Mouse (Mus musculus) C2C12 (cell line): ENCODE results near the gene Arhgap31.

Source experiments
- CTCF ChIP-seq: IDR thresholded peaks from one replicate; pipeline ENCODE4 v1.5.1; 2011; ENCODE audit not compliant: control insufficient read depth, insufficient read depth, insufficient read length
- MYOG ChIP-seq: IDR thresholded peaks from one replicate; pipeline ENCODE4 v1.6.1; 2011; ENCODE audit not compliant: control insufficient read depth, insufficient read length; ENCODE audit errors: extremely low read depth

DNA sequence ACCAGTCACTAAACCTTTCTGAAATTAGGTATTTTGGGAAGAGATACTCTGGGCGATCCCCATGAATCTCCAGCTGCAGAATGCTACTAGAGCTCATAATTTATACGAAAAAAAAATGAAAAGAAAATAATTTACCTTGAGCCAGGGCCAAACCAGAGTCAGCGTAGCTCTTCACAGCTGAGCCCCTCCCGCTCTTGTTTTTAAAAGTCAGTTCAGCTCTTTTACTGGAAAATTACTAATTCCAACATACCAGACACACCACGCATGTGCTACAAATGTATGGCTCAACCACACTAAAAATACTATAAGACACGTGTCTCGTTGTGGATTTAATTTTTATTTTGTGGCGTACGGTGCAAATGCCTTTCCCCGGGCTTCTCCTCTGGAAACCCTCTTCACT is 50.5 kb downstream of the Arhgap31 start:
- TF ChIP-seq CTCF (no peak), MYOG (no peak)
